Mouse (Mus musculus) liver, adult 2 months (tissue): ENCODE measurements at regions not wholly inside any gene's neighbourhood (a gene's known extent, or its start where the extent isn't known, plus 50 kb on each side); places are given as distances from the start of the nearest gene placed in this dataset.

ENCODE experiments used
- CTCF ChIP-seq: fragments of 200-500 bp; IDR thresholded peaks from 2 replicates; pipeline ENCODE4 v1.5.1; 2011; ENCODE audit warnings: low read depth, low read length, control low read depth
- POLR2A ChIP-seq: fragments of 200-500 bp; IDR thresholded peaks from 2 replicates; pipeline ENCODE4 v1.6.1; 2011; ENCODE audit warnings: low read length, control low read depth; ENCODE audit not compliant: insufficient read depth; ENCODE audit errors: extremely low read depth

DNA sequence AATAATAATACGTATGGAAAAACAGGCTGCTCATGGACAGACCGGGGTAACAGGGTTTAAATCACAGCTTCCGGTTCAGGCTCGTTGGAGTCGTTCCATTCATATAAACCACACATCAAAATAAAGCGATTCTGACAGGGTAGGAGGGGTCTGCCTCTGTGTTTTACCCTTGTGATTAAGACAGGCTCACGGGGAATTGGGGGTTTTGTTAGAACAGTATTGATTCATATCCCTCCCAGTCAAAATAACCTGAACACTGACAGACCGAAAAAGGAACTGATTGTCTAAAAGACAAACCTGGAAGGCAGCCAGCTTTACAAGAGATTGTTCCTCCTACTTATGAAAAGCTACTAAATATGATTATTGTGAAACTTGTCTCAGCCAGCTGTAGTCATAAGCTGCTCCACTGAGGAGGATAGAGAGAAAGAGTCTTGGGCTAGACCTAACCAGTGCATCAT, 174.5 kb downstream of the Setd4 start:
- TF ChIP-seq POLR2A (no peak), CTCF (no peak)
